Mouse (Mus musculus) cerebellum, adult 2 months (tissue): ENCODE measurements around the gene Emc8. TPM values are rescaled to one million over a fixed set of nuclear protein-coding genes. Genes with fewer than 3 reads are reported as not detected.

Experiments
- DNase-seq, 2 experiments: peaks; one replicate each; pipeline ENCODE4 v3.0.0; 2021
- H3K27ac ChIP-seq: fragments of 200-500 bp; 2 replicates; pipeline ENCODE4 v1.5.1; 2012; ENCODE audit warnings: low read length, control low read depth, inconsistent platforms; ENCODE audit not compliant: insufficient read depth
- H3K27me3 ChIP-seq: fragments of 200-500 bp; 2 replicates; pipeline ENCODE4 v1.6.1; 2012; ENCODE audit warnings: inconsistent platforms, mild to moderate bottlenecking, low read length, moderate library complexity; ENCODE audit not compliant: control insufficient read depth, insufficient read depth
- H3K4me1 ChIP-seq: fragments of 200-500 bp; 2 replicates; pipeline ENCODE4 v1.6.1; 2011; ENCODE audit warnings: low read length; ENCODE audit not compliant: control insufficient read depth, insufficient read depth
- H3K4me3 ChIP-seq: fragments of 200-500 bp; replicated peaks from 2 replicates; pipeline ENCODE3; 2011; ENCODE audit warnings: mild to moderate bottlenecking, low read depth, low read length, control low read depth; ENCODE audit not compliant: insufficient read depth
- CTCF ChIP-seq: fragments of 200-500 bp; IDR thresholded peaks from 2 replicates; pipeline ENCODE4 v1.5.1; 2011; ENCODE audit warnings: low read depth, mild to moderate bottlenecking, control low read depth, low read length, moderate library complexity, borderline replicate concordance; ENCODE audit not compliant: insufficient read depth
- POLR2A ChIP-seq: fragments of 200-500 bp; IDR thresholded peaks from 2 replicates; pipeline ENCODE4 v1.6.1; 2011; ENCODE audit warnings: low read length, control low read depth, borderline replicate concordance; ENCODE audit not compliant: insufficient read depth
- WGBS: fragments of 180-500 bp; shearing (Covaris S2); methylation state at CpG from one replicate; pipeline ENCODE4 v1.1.7; 2018; 5-methylcytosine and 5-hydroxymethylcytosine counted together
- polyA plus RNA-seq: library from polyadenylated mRNA; depleted of rRNA; stranded (reverse); fragments of >200 nt; gene quantifications from 2 replicates; pipeline ENCODE4 v1.2.3, GENCODE M21; 2012

Emc8 gene
- polyA plus RNA-seq, 1 experiment = 65.3 TPM

DNA sequence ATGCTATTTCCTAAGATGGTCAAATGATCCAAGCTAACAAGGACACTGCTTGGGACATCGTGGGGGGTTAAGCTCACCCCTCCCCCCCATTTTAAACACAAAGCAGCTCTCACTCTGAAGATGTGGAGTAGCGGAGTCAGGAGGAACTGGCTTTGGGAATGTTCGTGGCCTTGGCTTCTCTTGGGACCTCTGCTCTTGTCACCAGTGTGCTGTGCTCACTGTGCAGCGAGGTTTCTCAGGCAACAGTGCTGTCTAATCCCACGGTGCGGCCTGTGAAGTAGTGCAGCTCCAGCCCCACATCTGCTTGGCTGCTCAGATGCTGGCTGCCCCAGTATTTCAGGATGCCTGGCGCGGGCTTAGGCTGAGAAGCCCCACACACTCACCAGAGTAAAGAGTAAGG, 11.0 kb downstream of the Emc8 start:
- H3K4me1 ChIP-seq = no peaks in the 10 kb centered on the region
- TF ChIP-seq POLR2A (no peak), CTCF (no peak)
- H3K4me3 ChIP-seq = no peak overlapping the region
- DNase-seq = no peak
- H3K27ac ChIP-seq = peak overlapping the region; percentile 1; the same call in 1 of the 2 replicates
- 58% methylated on average over 8 of the region's 8 CpGs for WGBS
- no peaks in the 10 kb centered on the region for H3K27me3 ChIP-seq

DNA sequence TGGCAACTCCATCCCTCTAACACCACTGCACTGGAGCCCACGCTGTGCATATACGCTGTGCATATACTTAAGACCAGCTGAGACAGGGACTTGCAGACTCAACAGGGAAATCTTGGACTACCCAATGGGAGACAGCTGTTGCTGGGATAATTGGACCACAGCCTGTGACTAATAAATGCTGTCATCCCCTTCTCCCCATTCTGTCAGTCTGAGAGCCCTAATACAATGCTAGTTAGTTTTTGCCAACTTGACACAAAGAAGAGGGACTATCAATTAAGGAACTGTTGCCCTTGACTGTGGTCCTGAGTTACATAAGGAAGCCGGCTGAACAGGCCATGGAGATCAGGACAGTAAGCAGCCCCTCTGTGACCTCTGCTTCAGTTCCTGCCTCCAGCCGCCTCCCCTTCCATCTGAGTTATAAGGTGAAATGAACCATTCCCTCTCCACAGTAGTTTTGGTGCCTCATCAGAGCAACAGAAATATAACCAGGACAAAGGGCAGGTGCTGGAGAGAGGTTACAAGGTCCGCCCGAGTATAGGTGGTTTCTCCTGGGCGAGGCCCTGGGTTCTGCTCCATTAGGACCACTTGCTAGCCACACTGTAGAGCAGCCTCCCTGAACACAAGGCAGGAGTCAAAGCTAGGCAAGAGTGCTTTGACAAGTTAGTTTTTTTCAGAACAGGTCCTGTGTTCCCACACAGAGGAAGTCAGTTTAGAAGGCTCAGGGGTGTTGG, 11.9 kb downstream of the Emc8 start:
- H3K4me3 ChIP-seq = no peak overlapping the region
- no peak overlapping the region for H3K27ac ChIP-seq
- WGBS = 58% methylated on average over 7 of the region's 7 CpGs
- no peaks in the 10 kb centered on the region for H3K4me1 ChIP-seq
- no peaks in the 10 kb centered on the region for H3K27me3 ChIP-seq
- no peak for TF ChIP-seq CTCF
- no peak for TF ChIP-seq POLR2A
- no peak for DNase-seq

DNA sequence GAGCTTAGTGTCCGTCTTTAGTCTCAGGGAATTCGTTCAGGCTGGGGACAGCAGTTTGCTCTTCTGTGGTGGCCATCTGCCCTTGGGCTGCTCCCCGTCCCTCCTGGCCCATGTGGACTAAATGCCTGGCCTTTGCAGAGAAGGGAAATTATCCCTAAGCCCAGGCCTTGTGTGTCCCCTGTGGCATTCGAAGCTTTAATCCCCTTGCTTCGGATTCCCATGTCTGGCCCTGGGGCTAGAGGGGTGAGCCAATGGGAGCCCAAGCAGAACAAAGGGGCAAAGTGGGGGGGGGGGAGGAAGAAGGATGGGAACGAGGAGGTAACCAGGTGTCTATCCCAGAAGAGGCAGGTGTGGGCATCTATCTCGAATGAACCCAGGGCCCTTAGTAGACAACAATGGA, 20.8 kb downstream of the Emc8 start, which contains the start of gene 1190005I06Rik:
TSS of gene 1190005I06Rik (minus strand) at position 101 of the 400 bp plus-strand sequence.
- no peak for DNase-seq
- TF ChIP-seq CTCF (no peak), POLR2A (no peak)
- Histone ChIP-seq H3K27me3 (no peaks in the 10 kb centered on the region), H3K4me1 (peaks cover 13% of the 10 kb centered on the region), H3K27ac (no peak within 1 kb of the TSS), H3K4me3 (no peak within 1 kb of the TSS)
- 58% methylated on average over 7 of the region's 7 CpGs for WGBS

DNA sequence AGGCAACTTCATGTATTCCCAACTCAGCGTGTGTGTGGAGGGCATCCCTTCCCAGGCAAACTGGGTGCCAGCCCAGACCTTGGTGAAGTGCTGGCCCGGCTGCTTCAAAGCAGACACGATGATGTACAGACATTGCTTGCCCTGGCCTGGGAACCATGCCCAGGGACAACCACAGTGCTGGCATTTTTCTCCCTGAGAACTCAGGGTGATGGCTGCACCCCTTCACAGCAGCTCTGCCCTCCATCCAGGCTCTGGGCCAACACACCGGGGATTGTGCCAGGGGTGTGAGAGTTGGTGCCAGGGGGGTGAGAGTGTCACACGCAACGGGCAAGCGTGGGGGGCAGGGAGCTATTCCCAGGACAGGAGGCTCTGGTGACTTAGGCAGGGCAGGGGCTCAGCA, 23.7 kb downstream of the Emc8 start:
- Histone ChIP-seq H3K27ac (no peak overlapping the region), H3K4me3 (no peak overlapping the region), H3K4me1 (peaks cover 13% of the 10 kb centered on the region), H3K27me3 (no peaks in the 10 kb centered on the region)
- TF ChIP-seq POLR2A = no peak
- TF ChIP-seq CTCF = no peak
- 8% methylated on average over 7 of the region's 7 CpGs for WGBS
- DNase-seq = peak; percentile 65 to 74

DNA sequence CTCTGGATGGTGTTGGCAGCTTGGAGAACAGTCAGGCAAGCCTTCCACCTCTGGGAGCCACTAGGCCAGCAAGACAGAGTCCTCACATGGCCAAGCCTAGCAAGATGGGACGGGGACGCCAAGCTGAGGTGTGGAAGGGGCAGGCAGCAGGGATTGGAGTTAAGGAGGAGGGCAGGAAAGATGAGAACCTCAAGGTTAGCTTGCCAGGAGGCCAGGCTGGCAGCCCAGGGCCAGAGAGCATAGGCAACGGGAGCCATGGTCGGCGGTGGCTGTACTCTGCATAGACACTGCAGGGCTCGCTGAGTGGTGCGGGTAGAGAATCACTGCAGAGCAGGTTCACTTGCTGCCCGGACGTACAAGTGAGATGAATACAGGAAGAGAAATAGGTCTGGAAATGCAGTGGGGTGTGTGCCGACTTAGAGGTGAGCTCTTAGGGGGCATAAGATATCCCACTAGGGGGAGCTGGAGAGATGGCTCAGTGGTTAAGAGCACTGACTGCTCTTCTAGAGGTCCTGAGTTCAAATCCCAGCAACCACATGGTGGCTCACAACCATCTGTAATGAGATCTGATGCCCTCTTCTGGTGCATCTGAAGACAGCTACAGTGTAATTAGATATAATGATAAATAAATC, 26.2 kb downstream of the Emc8 start:
- Histone ChIP-seq H3K4me3 (no peak overlapping the region), H3K27me3 (no peaks in the 10 kb centered on the region), H3K4me1 (peaks cover 13% of the 10 kb centered on the region), H3K27ac (no peak overlapping the region)
- TF ChIP-seq CTCF = no peak
- no peak for TF ChIP-seq POLR2A
- 86% methylated on average over 10 of the region's 10 CpGs for WGBS
- DNase-seq = no peak

DNA sequence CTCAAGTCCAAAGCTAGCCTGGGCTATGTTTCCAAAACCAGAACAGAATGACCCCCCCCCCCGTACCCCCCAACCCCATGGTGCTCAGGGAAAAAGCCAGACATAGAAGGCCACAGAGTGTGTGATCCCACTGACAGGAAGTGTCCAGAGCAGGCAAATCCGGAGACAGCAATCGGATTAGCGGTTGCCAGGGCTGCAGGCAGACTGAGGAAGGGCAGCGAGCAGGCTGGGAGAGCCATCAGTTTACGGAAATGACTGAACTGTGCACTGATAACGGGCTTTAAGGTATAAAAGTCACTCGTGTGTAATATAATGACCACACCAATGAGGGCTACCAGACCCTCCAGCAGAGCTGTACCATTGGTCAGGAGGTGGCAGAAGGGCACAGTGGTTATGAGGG, 27.1 kb downstream of the Emc8 start:
- H3K27me3 ChIP-seq = no peaks in the 10 kb centered on the region
- WGBS = 45% methylated on average over 8 of the region's 8 CpGs
- no peak overlapping the region for H3K27ac ChIP-seq
- H3K4me3 ChIP-seq = no peak overlapping the region
- no peak for DNase-seq
- H3K4me1 ChIP-seq = peaks cover 13% of the 10 kb centered on the region
- TF ChIP-seq CTCF (no peak), POLR2A (no peak)

DNA sequence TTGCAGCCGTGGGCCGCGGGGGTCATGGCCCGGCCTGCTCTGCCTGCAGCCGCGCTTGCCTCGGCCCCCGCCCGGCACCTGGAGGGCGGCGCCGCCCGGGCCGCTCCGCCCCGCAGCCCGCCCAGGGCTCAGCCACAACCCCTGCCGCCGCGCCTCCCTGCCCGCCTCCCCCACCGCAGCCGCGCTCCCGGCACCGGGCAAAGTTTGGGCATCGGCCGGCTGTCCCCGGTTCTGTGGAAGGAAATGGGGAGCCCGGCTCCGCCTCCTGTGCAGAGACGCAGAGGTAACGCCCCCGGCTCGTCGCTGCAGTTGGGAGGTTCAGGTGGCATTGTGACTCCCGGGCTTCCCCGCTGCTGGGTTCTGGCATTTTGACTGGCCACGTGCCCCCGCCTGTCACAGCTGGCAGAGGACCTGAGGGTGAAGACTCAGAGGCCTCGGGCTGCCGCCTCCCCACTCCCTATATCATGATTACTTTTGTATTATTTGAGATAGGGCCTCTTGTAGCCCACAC, 34.0 kb downstream of the Emc8 start:
- WGBS = 2% methylated on average over 42 of the region's 42 CpGs
- H3K27me3 ChIP-seq = no peaks in the 10 kb centered on the region
- peak; percentile 39 to 41 for DNase-seq
- H3K4me3 ChIP-seq = peak overlapping the region; percentile 56
- no peak for TF ChIP-seq POLR2A
- no peak for TF ChIP-seq CTCF
- H3K27ac ChIP-seq = no peak overlapping the region
- no peaks in the 10 kb centered on the region for H3K4me1 ChIP-seq

DNA sequence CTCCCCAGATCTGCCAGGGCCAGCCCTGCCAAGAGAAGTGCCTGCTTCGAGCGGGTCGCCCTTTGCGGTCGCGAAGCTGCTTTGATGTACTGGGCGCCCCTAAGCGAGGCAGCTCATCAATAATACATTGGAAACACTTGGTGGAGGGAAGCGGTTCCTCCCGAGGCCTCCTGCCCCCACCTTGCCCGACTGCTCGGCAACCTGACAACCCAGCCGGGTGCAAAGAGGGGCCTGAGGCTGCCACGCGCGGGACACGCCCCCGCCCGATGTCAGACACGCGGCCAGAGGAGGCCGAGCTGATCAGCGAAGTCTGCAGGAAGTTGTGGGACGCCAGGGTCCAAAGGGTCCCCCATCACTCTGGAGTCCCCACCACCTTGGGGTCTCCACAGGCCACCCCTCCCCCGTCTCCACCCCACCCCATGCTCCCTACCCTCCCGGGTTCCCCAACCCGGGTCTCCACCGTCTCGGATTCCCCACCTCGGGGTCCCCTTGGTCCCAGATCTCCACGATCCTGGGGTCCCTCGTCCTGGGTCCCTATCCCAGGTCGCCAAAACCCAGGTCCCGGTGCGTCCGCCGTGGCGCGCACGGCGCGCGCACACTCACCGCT, 34.6 kb downstream of the Emc8 start:
- no peak for DNase-seq
- Histone ChIP-seq H3K27me3 (no peaks in the 10 kb centered on the region), H3K4me3 (peak overlapping the region; percentile 56), H3K27ac (no peak overlapping the region), H3K4me1 (no peaks in the 10 kb centered on the region)
- WGBS = 1% methylated on average over 44 of the region's 44 CpGs
- TF ChIP-seq CTCF (no peak), POLR2A (no peak)
